Mouse (Mus musculus) forebrain, embryonic 14.5 days (tissue): ENCODE measurements around the gene Resf1. TPM values are rescaled to one million over a fixed set of nuclear protein-coding genes. Genes with fewer than 3 reads are reported as not detected.
A peak's percentile ranks its signal among the peaks of the same experiment; 100 is the strongest.
"Not testable (repeated sequence)": the region's sequence is repeated elsewhere in the genome, so short reads cannot be mapped to it uniquely, and the experiment has no call there.

Source experiments
- ATAC-seq: fragments of 200-750 bp; cut with Nextera tagmentation; 2 replicates; pipeline ENCODE4 v1.8.0; 2017; ENCODE audit warnings: mild to moderate bottlenecking, moderate library complexity
- DNase-seq: peaks from one replicate; pipeline ENCODE4 v3.0.0-alpha.2; 2015; ENCODE audit warnings: low spot score
- H3K27ac ChIP-seq: fragments of 300-500 bp; sonication (generic); 2 replicates; pipeline ENCODE4 v1.5.1; 2014; ENCODE audit warnings: low read depth, mild to moderate bottlenecking, control low read depth, low read length, moderate library complexity
- H3K27me3 ChIP-seq: fragments of 300-500 bp; sonication (generic); replicated peaks from 2 replicates; pipeline ENCODE4 v1.6.1; 2014; ENCODE audit warnings: low read length, control low read depth, mixed read lengths; ENCODE audit not compliant: control insufficient read depth, insufficient read depth
- H3K36me3 ChIP-seq: fragments of 300-500 bp; sonication (generic); 2 replicates; pipeline ENCODE4 v1.6.1; 2014; ENCODE audit warnings: low read length, control low read depth; ENCODE audit not compliant: control insufficient read depth, insufficient read depth
- H3K4me1 ChIP-seq: fragments of 300-500 bp; sonication (generic); 2 replicates; pipeline ENCODE4 v1.6.1; 2014; ENCODE audit warnings: antibody characterized with exemption, low read length, control low read depth; ENCODE audit not compliant: control insufficient read depth, insufficient read depth
- H3K4me2 ChIP-seq: fragments of 300-500 bp; sonication (generic); 2 replicates; pipeline ENCODE4 v1.6.1; 2014; ENCODE audit warnings: mild to moderate bottlenecking, control low read depth, low read length
- H3K4me3 ChIP-seq: fragments of 300-500 bp; sonication (generic); 2 replicates; pipeline ENCODE4 v1.5.1; 2014; ENCODE audit warnings: low read depth, low read length, control low read depth
- H3K9ac ChIP-seq: fragments of 300-500 bp; sonication (generic); 2 replicates; pipeline ENCODE4 v1.6.1; 2014; ENCODE audit warnings: mild to moderate bottlenecking, low read length, control low read depth, moderate library complexity
- H3K9me3 ChIP-seq: fragments of 300-500 bp; sonication (generic); replicated peaks from 2 replicates; pipeline ENCODE4 v1.6.1; 2016; ENCODE audit warnings: low read length, control low read depth, mixed read lengths; ENCODE audit not compliant: control insufficient read depth
- WGBS: fragments of 180-500 bp; shearing (Covaris S2); extraction: QIAGEN DNeasy Blood & Tissue Kit; methylation state at CpG from one replicate; pipeline ENCODE4 v1.1.7; 2014; 5-methylcytosine and 5-hydroxymethylcytosine counted together
- polyA plus RNA-seq: library from polyadenylated mRNA; unstranded; fragments of >200 nt; fragmentation: Nextera tagmentation; extraction: Ambion mirVana; gene quantifications from 2 replicates; pipeline ENCODE4 v1.2.1, GENCODE M21; 2014

Resf1 gene
- 32.6 and 33.3 TPM in 2 replicates for polyA plus RNA-seq

DNA sequence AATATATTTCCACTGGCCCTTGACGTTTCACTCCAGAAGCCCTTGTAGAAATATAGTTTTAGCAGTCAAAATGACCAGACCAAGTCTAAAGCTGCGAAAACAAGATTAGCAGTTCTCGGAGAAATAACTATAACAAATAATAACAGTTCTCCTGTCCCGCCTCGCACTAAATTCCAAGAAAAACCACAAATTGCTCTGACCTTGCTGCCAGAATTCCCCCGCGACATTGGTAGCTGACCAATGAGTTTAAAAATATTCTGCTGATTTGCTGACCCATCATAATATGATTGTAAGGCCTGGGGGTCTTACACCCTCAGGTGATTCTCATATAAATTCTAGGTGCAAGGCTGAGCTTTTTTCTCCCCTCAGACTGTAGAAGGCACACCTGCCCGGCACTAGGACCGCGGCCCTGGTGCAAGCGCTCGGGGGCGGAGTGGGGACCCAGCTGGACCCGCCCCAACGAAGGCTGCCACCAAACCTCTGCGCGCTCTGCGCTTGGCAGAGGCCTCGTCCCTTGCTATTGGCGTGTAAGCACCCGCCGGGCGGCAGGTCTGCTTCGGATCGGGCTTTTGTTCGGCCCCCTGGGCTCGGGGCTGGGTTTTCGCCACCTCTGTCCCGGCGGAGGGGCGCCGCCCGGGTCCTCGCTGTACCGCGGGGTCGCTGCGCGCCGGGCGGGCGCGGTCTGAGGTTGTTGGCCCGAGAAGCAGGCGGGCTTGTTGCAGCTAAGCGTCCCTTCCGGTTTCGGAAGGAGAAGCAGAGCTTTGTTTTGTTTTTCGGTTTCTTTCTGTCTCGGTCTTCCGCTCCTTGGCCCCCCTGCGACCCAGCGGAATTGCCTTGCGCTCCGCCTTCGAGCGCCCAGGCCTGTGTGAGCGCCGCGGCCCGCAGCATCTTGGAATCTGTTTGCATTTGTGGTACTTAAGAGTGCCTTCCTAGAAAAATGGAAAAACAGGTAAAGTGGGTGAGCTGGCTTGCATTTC lies at the start of gene Resf1:
Gene Resf1 (plus strand): TSS at position 459 of the 977 bp plus-strand sequence.
- H3K27me3 ChIP-seq = no peaks in the 10 kb centered on the region

DNA sequence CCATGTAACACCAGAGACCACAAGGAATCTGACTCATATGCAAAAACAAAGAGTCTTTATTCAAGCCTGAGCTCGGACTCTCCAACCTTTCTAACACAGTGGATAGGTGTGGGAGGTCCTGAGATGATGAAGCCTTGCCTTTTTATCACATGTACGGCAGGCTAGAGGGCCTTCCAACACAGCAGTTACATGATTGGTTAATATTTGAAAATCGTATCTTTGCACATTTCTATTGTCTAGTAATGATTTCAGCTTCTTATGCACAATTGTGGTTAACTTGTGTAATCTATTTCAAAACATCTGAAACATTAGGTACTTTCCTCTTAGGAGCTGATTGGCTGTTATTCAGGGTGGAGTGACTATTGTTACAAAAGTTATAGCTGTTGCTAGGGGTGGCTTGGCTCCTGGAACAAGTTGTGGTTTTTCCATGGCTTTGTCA lies 48.4 kb upstream of the Resf1 start:
- no peaks in the 10 kb centered on the region for H3K4me1 ChIP-seq
- no peaks in the 10 kb centered on the region for H3K36me3 ChIP-seq
- ATAC-seq = no peak
- no peak overlapping the region for H3K9ac ChIP-seq
- H3K27me3 ChIP-seq = no peaks in the 10 kb centered on the region
- H3K9me3 ChIP-seq = 0 out of 2 replicates have a peak, but pooled peaks cover 5% of the 10 kb centered on the region
- H3K27ac ChIP-seq = no peak overlapping the region
- no peak for DNase-seq
- H3K4me2 ChIP-seq = no peak overlapping the region
- no peak overlapping the region for H3K4me3 ChIP-seq
- WGBS = 74% methylated on average over 3 of the region's 3 CpGs

More for the DNA sequence above, at the start of gene Resf1:
- H3K27ac ChIP-seq = peak within 1 kb of the TSS; percentile 97
- H3K36me3 ChIP-seq = peaks cover 7% of the 10 kb centered on the region; the same call in 1 of the 2 replicates
- WGBS = 5% methylated on average over 57 of the region's 61 CpGs
- 0 out of 2 replicates have a peak, but pooled peaks cover 2% of the 10 kb centered on the region for H3K9me3 ChIP-seq
- peak within 1 kb of the TSS; percentile 95 for H3K9ac ChIP-seq
- H3K4me2 ChIP-seq = peak within 1 kb of the TSS; percentile 65
- peaks cover 12% of the 10 kb centered on the region for H3K4me1 ChIP-seq
- ATAC-seq = peak; percentile 100
- H3K4me3 ChIP-seq = peak within 1 kb of the TSS; percentile 73
- DNase-seq = peak; percentile 93

DNA sequence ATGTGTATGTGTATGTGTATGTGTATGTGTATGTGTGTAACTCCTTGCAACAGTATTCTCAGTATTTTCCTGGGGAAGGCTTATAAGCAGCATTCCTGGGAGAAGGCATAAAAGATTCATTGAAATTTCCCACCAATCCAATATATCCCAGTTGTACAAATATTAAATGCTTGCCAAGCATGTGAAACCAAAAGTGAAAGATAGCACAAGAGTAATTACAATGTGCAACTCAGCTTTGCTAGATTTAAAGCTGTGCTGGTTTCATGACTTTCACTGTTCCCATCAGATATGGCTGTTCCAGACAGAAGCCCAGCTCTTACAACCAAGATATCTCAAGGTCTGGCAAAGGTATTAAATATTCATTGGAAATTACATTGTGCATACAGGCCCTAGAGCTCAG lies 41.3 kb upstream of the Resf1 start:
- ATAC-seq = no peak

DNA sequence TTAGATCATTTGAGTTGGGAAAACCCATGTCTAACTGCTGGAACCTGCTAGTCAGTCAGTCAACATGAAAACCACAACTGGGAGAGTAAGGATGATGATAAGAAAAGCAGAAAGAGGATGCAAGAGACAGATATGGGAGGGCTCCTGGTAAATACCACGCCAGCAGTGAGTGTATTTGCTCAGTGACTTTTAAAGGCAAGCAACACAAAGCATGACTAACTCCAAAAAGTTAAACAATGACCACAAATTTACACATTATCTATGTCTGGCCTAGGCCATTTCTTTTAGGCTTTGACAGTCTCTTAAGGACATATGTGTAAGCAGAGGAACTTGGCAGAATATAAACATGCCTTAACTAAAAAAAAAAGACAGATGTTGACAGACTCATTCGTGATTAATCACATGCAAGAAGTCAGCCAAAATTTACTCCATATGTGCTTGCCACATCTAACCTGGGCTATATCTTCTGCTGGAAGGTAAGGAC lies 30.9 kb upstream of the Resf1 start:
- ATAC-seq = no peak
- Histone ChIP-seq H3K4me2 (no peak overlapping the region), H3K36me3 (no peaks in the 10 kb centered on the region), H3K9me3 (0 out of 2 replicates have a peak, but pooled peaks cover 8% of the 10 kb centered on the region), H3K4me1 (no peaks in the 10 kb centered on the region), H3K27me3 (no peaks in the 10 kb centered on the region), H3K27ac (no peak overlapping the region), H3K9ac (no peak overlapping the region), H3K4me3 (no peak overlapping the region)
- 81% methylated on average over 2 of the region's 2 CpGs for WGBS
- no peak for DNase-seq

More for the DNA sequence above, 41.3 kb upstream of the Resf1 start:
- Histone ChIP-seq H3K36me3 (no peaks in the 10 kb centered on the region), H3K27ac (no peak overlapping the region), H3K4me3 (no peak overlapping the region), H3K27me3 (no peaks in the 10 kb centered on the region), H3K4me2 (no peak overlapping the region), H3K9ac (no peak overlapping the region), H3K9me3 (no peaks in the 10 kb centered on the region), H3K4me1 (no peaks in the 10 kb centered on the region)
- DNase-seq = no peak

DNA sequence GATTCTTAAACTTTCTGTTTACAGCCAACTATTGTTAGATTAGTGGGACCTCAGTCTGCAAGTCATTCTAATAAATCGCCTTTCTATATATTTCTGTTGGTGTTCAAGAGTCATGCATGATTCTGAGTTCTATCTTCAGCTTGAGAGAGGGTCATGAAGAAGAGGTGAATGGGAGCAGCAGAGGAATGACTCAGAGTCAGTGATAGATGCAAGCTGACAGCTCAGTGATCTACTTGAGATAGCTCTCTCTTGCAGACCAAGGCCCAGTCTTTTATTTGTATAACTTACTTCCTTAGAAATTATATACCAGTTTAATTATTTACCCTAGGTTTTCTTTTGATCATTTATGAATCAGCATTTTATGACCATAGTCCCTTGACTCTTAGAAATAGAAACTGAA lies 30.3 kb upstream of the Resf1 start:
- H3K9ac ChIP-seq = no peak overlapping the region
- no peak overlapping the region for H3K4me3 ChIP-seq
- H3K36me3 ChIP-seq = no peaks in the 10 kb centered on the region
- ATAC-seq = no peak
- WGBS = 95% methylated on average over 1 of the region's 1 CpGs
- H3K4me1 ChIP-seq = no peaks in the 10 kb centered on the region
- H3K27ac ChIP-seq = no peak overlapping the region
- no peaks in the 10 kb centered on the region for H3K27me3 ChIP-seq
- H3K9me3 ChIP-seq = 0 out of 2 replicates have a peak, but pooled peaks cover 8% of the 10 kb centered on the region
- H3K4me2 ChIP-seq = no peak overlapping the region
- DNase-seq = no peak

GRCm38 (mm10) chr6:149280511-149280910 lies 28.7 kb upstream of the Resf1 start:
- H3K27ac ChIP-seq = no peak overlapping the region
- ATAC-seq = no peak
- H3K4me3 ChIP-seq = no peak overlapping the region
- DNase-seq = no peak
- H3K4me1 ChIP-seq = no peaks in the 10 kb centered on the region
- no peaks in the 10 kb centered on the region for H3K36me3 ChIP-seq
- no peak overlapping the region for H3K4me2 ChIP-seq
- 0 out of 2 replicates have a peak, but pooled peaks cover 8% of the 10 kb centered on the region for H3K9me3 ChIP-seq
- no peaks in the 10 kb centered on the region for H3K27me3 ChIP-seq
- no peak overlapping the region for H3K9ac ChIP-seq

DNA sequence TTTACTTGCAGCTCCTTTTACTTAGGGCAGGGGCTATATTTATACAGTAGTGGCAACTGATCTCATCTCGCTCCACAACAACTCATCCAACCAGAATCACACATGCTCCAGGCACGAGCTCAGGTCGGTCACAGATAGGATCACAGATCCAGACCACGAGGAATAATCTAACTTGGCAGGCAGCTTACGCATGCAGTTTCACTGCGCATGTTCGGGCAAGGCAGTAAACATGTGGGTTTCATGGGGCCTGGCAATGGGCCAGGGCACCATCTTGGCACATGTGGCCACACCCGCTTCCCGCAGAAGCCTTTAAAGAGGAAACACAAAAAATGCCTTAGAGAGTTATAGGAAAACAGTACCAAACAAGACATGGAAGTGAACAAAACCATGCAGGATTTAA lies 21.0 kb upstream of the Resf1 start:
- H3K4me3 ChIP-seq, ATAC-seq, H3K4me2 ChIP-seq, H3K27ac ChIP-seq, H3K4me1 ChIP-seq, H3K36me3 ChIP-seq, DNase-seq, H3K27me3 ChIP-seq, H3K9ac ChIP-seq, H3K9me3 ChIP-seq: not testable (repeated sequence)
- 84% methylated on average over 9 of the region's 9 CpGs for WGBS

- H3K4me1 ChIP-seq, H3K9me3 ChIP-seq, DNase-seq, H3K27me3 ChIP-seq, H3K4me2 ChIP-seq, ATAC-seq, H3K36me3 ChIP-seq, H3K9ac ChIP-seq, H3K27ac ChIP-seq, H3K4me3 ChIP-seq: not testable (repeated sequence)
Observed at GRCm38 (mm10) chr6:149303231-149303630, 6.0 kb upstream of the Resf1 start.

DNA sequence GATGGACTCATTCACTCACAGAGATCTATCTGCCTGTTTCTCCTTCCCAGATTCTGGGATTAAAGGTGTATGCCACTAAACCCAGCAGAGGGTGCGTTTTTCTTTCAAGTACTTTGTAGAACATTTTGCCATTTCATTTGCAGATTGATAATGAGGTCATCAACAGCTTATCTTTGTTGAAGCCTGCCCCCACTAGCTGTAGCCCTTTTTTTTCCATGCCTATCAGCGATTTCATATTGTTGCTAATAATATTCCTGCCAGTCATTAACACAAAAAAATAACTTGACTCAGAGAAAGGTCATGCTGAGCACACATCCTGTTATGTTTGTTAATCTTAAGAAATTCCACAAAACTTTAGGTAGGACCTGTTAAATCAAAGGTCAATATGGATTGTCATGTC lies 2.1 kb upstream of the Resf1 start:
- Histone ChIP-seq H3K9ac (no peak overlapping the region), H3K4me3 (no peak overlapping the region), H3K4me2 (no peak overlapping the region), H3K27ac (no peak overlapping the region), H3K4me1 (peaks cover 12% of the 10 kb centered on the region), H3K27me3 (no peaks in the 10 kb centered on the region), H3K36me3 (peaks cover 7% of the 10 kb centered on the region; the same call in 1 of the 2 replicates), H3K9me3 (0 out of 2 replicates have a peak, but pooled peaks cover 2% of the 10 kb centered on the region)
- DNase-seq = no peak
- WGBS = 88% methylated on average over 2 of the region's 2 CpGs
- ATAC-seq = no peak
